Mouse (Mus musculus) stomach, embryonic 14.5 days (tissue): ENCODE measurements around the gene Gtf2h2. TPM values are rescaled to one million over a fixed set of nuclear protein-coding genes. Genes with fewer than 3 reads are reported as not detected.

Experiments used
- ATAC-seq: fragments of 200-750 bp; cut with Nextera tagmentation; 2 replicates; pipeline ENCODE4 v1.8.0; 2017; ENCODE audit warnings: low read depth, moderate TSS enrichment; ENCODE audit not compliant: insufficient number of reproducible peaks, insufficient read depth, low FRiP score
- H3K27ac ChIP-seq: fragments of 300-500 bp; sonication (generic); 2 replicates; pipeline ENCODE4 v1.5.1; 2014; ENCODE audit warnings: mild to moderate bottlenecking, low read length, moderate library complexity, mixed read lengths
- H3K27me3 ChIP-seq: fragments of 300-500 bp; sonication (generic); 2 replicates; pipeline ENCODE4 v1.6.1; 2014; ENCODE audit warnings: low read length, control low read depth, mixed read lengths; ENCODE audit not compliant: control insufficient read depth, insufficient read depth
- H3K36me3 ChIP-seq: fragments of 300-500 bp; sonication (generic); 2 replicates; pipeline ENCODE4 v1.6.1; 2014; ENCODE audit warnings: mild to moderate bottlenecking, control low read depth, low read length, moderate library complexity, mixed read lengths; ENCODE audit not compliant: control insufficient read depth, insufficient read depth
- H3K4me1 ChIP-seq: fragments of 300-500 bp; sonication (generic); 2 replicates; pipeline ENCODE4 v1.6.1; 2014; ENCODE audit warnings: low read length, control low read depth, mixed read lengths; ENCODE audit not compliant: control insufficient read depth, insufficient read depth
- H3K4me2 ChIP-seq: fragments of 300-500 bp; sonication (generic); replicated peaks from 2 replicates; pipeline ENCODE4 v1.6.1; 2014; ENCODE audit warnings: low read depth, low read length, control low read depth
- H3K4me3 ChIP-seq: fragments of 300-500 bp; sonication (generic); 2 replicates; pipeline ENCODE4 v1.5.1; 2014; ENCODE audit warnings: low read depth, low read length, control low read depth
- H3K9ac ChIP-seq: fragments of 300-500 bp; sonication (generic); replicated peaks from 2 replicates; pipeline ENCODE4 v1.6.1; 2014; ENCODE audit warnings: low read depth, mild to moderate bottlenecking, control low read depth, low read length, moderate library complexity, mixed read lengths
- H3K9me3 ChIP-seq: fragments of 300-500 bp; sonication (generic); 2 replicates; pipeline ENCODE4 v1.6.1; 2016; ENCODE audit warnings: low read depth, low read length, control low read depth; ENCODE audit not compliant: control insufficient read depth
- WGBS: fragments of 180-500 bp; shearing (Covaris S2); extraction: QIAGEN DNeasy Blood & Tissue Kit; methylation state at CpG from one replicate; pipeline ENCODE4 v1.1.7; 2014; 5-methylcytosine and 5-hydroxymethylcytosine counted together
- polyA plus RNA-seq: library from polyadenylated mRNA; unstranded; fragments of >200 nt; fragmentation: Nextera tagmentation; extraction: Ambion mirVana; gene quantifications from 2 replicates; pipeline ENCODE4 v1.2.1, GENCODE M21; 2014

Gene Gtf2h2
- polyA plus RNA-seq: 72.8 and 75.7 TPM in 2 replicates

GRCm38 (mm10) chr13:100492061-100492787 lies at the start of gene Gtf2h2:
Gene Gtf2h2, minus strand, starts transcription at chr13:100492579.
- under 1% methylated on average over 51 of the region's 51 CpGs for WGBS
- peak within 1 kb of the TSS; percentile 95 for H3K4me3 ChIP-seq
- peak within 1 kb of the TSS; percentile 52 for H3K4me2 ChIP-seq
- peaks cover 14% of the 10 kb centered on the region for H3K36me3 ChIP-seq
- H3K27me3 ChIP-seq: no peaks in the 10 kb centered on the region
- no peaks in the 10 kb centered on the region for H3K4me1 ChIP-seq
- H3K9me3 ChIP-seq: no peaks in the 10 kb centered on the region
- peak within 1 kb of the TSS; percentile 78 for H3K9ac ChIP-seq
- peak; percentile 84; the same call in 1 of the 2 replicates for ATAC-seq
- peak within 1 kb of the TSS; percentile 71; the same call in 1 of the 2 replicates for H3K27ac ChIP-seq

- Histone ChIP-seq H3K4me2 (no peak overlapping the region), H3K4me1 (no peaks in the 10 kb centered on the region), H3K4me3 (no peak overlapping the region), H3K36me3 (no peaks in the 10 kb centered on the region), H3K9ac (no peak overlapping the region), H3K9me3 (no peaks in the 10 kb centered on the region), H3K27me3 (no peaks in the 10 kb centered on the region), H3K27ac (no peak overlapping the region)
- 67% methylated on average over 3 of the region's 3 CpGs for WGBS
- ATAC-seq: no peak
Measured at GRCm38 (mm10) chr13:100536149-100536548, 43.8 kb upstream of the Gtf2h2 start.

GRCm38 (mm10) chr13:100532788-100533365 lies 40.5 kb upstream of the Gtf2h2 start:
- no peak overlapping the region for H3K4me3 ChIP-seq
- H3K27me3 ChIP-seq: no peaks in the 10 kb centered on the region
- peak overlapping the region; percentile 29; the same call in 1 of the 2 replicates for H3K27ac ChIP-seq
- no peaks in the 10 kb centered on the region for H3K36me3 ChIP-seq
- peak; percentile 75 for ATAC-seq
- no peak overlapping the region for H3K9ac ChIP-seq
- no peaks in the 10 kb centered on the region for H3K4me1 ChIP-seq
- H3K4me2 ChIP-seq: no peak overlapping the region
- no peaks in the 10 kb centered on the region for H3K9me3 ChIP-seq
- 28% methylated on average over 6 of the region's 6 CpGs for WGBS

GRCm38 (mm10) chr13:100526649-100527038 lies 34.3 kb upstream of the Gtf2h2 start:
- Histone ChIP-seq H3K9ac (no peak overlapping the region), H3K27ac (peak overlapping the region; percentile 1; the same call in 1 of the 2 replicates), H3K4me2 (no peak overlapping the region), H3K9me3 (no peaks in the 10 kb centered on the region), H3K4me3 (no peak overlapping the region), H3K27me3 (no peaks in the 10 kb centered on the region), H3K36me3 (no peaks in the 10 kb centered on the region), H3K4me1 (no peaks in the 10 kb centered on the region)
- no peak for ATAC-seq
- WGBS: 60% methylated on average over 6 of the region's 6 CpGs

GRCm38 (mm10) chr13:100525935-100526648 lies 33.7 kb upstream of the Gtf2h2 start:
- H3K4me1 ChIP-seq: no peaks in the 10 kb centered on the region
- no peaks in the 10 kb centered on the region for H3K36me3 ChIP-seq
- H3K27ac ChIP-seq: no peak overlapping the region
- no peak overlapping the region for H3K4me2 ChIP-seq
- no peak overlapping the region for H3K4me3 ChIP-seq
- no peaks in the 10 kb centered on the region for H3K9me3 ChIP-seq
- H3K27me3 ChIP-seq: no peaks in the 10 kb centered on the region
- no peak for ATAC-seq
- 70% methylated on average over 6 of the region's 6 CpGs for WGBS
- H3K9ac ChIP-seq: no peak overlapping the region

- H3K9me3 ChIP-seq: no peaks in the 10 kb centered on the region
- H3K27me3 ChIP-seq: no peaks in the 10 kb centered on the region
- no peak overlapping the region for H3K4me2 ChIP-seq
- WGBS: 86% methylated on average over 6 of the region's 6 CpGs
- no peaks in the 10 kb centered on the region for H3K4me1 ChIP-seq
- H3K36me3 ChIP-seq: no peaks in the 10 kb centered on the region
- no peak overlapping the region for H3K27ac ChIP-seq
- no peak overlapping the region for H3K4me3 ChIP-seq
- ATAC-seq: no peak
- H3K9ac ChIP-seq: no peak overlapping the region
Measured at GRCm38 (mm10) chr13:100524896-100525295, 32.5 kb upstream of the Gtf2h2 start.

- H3K4me1 ChIP-seq: no peaks in the 10 kb centered on the region
- H3K27ac ChIP-seq: no peak overlapping the region
- no peak overlapping the region for H3K4me2 ChIP-seq
- ATAC-seq: no peak
- H3K9ac ChIP-seq: no peak overlapping the region
- H3K36me3 ChIP-seq: no peaks in the 10 kb centered on the region
- no peak overlapping the region for H3K4me3 ChIP-seq
- 81% methylated on average over 2 of the region's 2 CpGs for WGBS
- H3K27me3 ChIP-seq: no peaks in the 10 kb centered on the region
- no peaks in the 10 kb centered on the region for H3K9me3 ChIP-seq
Measured at GRCm38 (mm10) chr13:100523698-100524097, 31.3 kb upstream of the Gtf2h2 start.

- H3K4me3 ChIP-seq: no peak overlapping the region
- H3K36me3 ChIP-seq: no peaks in the 10 kb centered on the region
- no peaks in the 10 kb centered on the region for H3K4me1 ChIP-seq
- H3K27ac ChIP-seq: no peak overlapping the region
- H3K9me3 ChIP-seq: no peaks in the 10 kb centered on the region
- H3K9ac ChIP-seq: no peak overlapping the region
- 83% methylated on average over 9 of the region's 9 CpGs for WGBS
- no peak for ATAC-seq
- no peaks in the 10 kb centered on the region for H3K27me3 ChIP-seq
- no peak overlapping the region for H3K4me2 ChIP-seq
Measured at GRCm38 (mm10) chr13:100521724-100522591, 29.6 kb upstream of the Gtf2h2 start.
